Mouse (Mus musculus) liver, adult 2 months (tissue): Measurements from ENCODE around the gene Mogs. TPM values are rescaled to one million over a fixed set of nuclear protein-coding genes. Genes with fewer than 3 reads are reported as not detected.

Source experiments
- DNase-seq: peaks from one replicate; pipeline ENCODE4 v3.0.0-alpha.2; 2011; ENCODE audit warnings: low read depth, low spot score; ENCODE audit errors: extremely low read depth
- H3K27ac ChIP-seq: fragments of 200-500 bp; replicated peaks from 2 replicates; pipeline ENCODE4 v1.5.1; 2012; ENCODE audit warnings: low read depth, mild to moderate bottlenecking, control low read depth, inconsistent platforms, low read length; ENCODE audit not compliant: insufficient read depth
- H3K27me3 ChIP-seq: fragments of 200-500 bp; 2 replicates; pipeline ENCODE4 v1.6.1; 2012; ENCODE audit warnings: mild to moderate bottlenecking, moderate library complexity, low read length, inconsistent platforms; ENCODE audit not compliant: control insufficient read depth, insufficient read depth
- H3K36me3 ChIP-seq: fragments of 200-500 bp; 2 replicates; pipeline ENCODE4 v1.6.1; 2012; ENCODE audit warnings: low read length, inconsistent platforms; ENCODE audit not compliant: control insufficient read depth, insufficient read depth
- H3K4me1 ChIP-seq: fragments of 200-500 bp; 2 replicates; pipeline ENCODE4 v1.6.1; 2011; ENCODE audit warnings: low read length; ENCODE audit not compliant: control insufficient read depth, insufficient read depth
- H3K4me3 ChIP-seq: fragments of 200-500 bp; 2 replicates; pipeline ENCODE4 v1.5.1; 2011; ENCODE audit warnings: low read depth, mild to moderate bottlenecking, control low read depth, low read length, moderate library complexity; ENCODE audit not compliant: insufficient read depth
- H3K79me2 ChIP-seq: fragments of 200-500 bp; 2 replicates; pipeline ENCODE4 v1.6.1; 2012; ENCODE audit warnings: inconsistent platforms, mild to moderate bottlenecking, low read length, moderate library complexity; ENCODE audit not compliant: control insufficient read depth, insufficient read depth
- H3K9ac ChIP-seq: fragments of 200-500 bp; 2 replicates; pipeline ENCODE4 v1.6.1; 2012; ENCODE audit warnings: low read depth, mild to moderate bottlenecking, control low read depth, inconsistent platforms, low read length
- CTCF ChIP-seq: fragments of 200-500 bp; IDR thresholded peaks from 2 replicates; pipeline ENCODE4 v1.5.1; 2011; ENCODE audit warnings: low read depth, low read length, control low read depth
- POLR2A ChIP-seq: fragments of 200-500 bp; IDR thresholded peaks from 2 replicates; pipeline ENCODE4 v1.6.1; 2011; ENCODE audit warnings: low read length, control low read depth; ENCODE audit not compliant: insufficient read depth; ENCODE audit errors: extremely low read depth
- WGBS: fragments of 180-500 bp; shearing (Covaris S2); methylation state at CpG from one replicate; pipeline ENCODE4 v1.1.7; 2018; 5-methylcytosine and 5-hydroxymethylcytosine counted together
- polyA plus RNA-seq: library from polyadenylated mRNA; depleted of rRNA; stranded (reverse); fragments of >200 nt; gene quantifications from 2 replicates; pipeline ENCODE4 v1.2.3, GENCODE M21; 2012
- total RNA-seq: library from RNA; depleted of rRNA; stranded (reverse); fragments of >200 nt; gene quantifications from 2 replicates; pipeline ENCODE4 v1.2.3, GENCODE M21; 2014

Gene Mogs
- total and polyA plus RNA-seq, 2 experiments: 28.2 to 66.1 TPM

- peak; percentile 63 for DNase-seq
Measured at GRCm38 (mm10) chr6:83107566-83108400, 7.5 kb upstream of the Mogs start.

GRCm38 (mm10) chr6:83108762-83109668 lies 6.3 kb upstream of the Mogs start, which contains the start of gene Mrpl53:
Gene Mrpl53, plus strand, starts transcription at chr6:83109040.
- TF ChIP-seq POLR2A: peak; percentile 58; the same call in 1 of the 2 replicates
- no peak for TF ChIP-seq CTCF
- DNase-seq: peak; percentile 67
- H3K36me3 ChIP-seq: no peaks in the 10 kb centered on the region
- H3K27me3 ChIP-seq: no peaks in the 10 kb centered on the region
- peak within 1 kb of the TSS; percentile 97 for H3K9ac ChIP-seq
- WGBS: under 1% methylated on average over 76 of the region's 76 CpGs
- peak within 1 kb of the TSS; percentile 88 for H3K27ac ChIP-seq
- H3K4me3 ChIP-seq: peak within 1 kb of the TSS; percentile 86
- peaks cover 3% of the 10 kb centered on the region; the same call in 1 of the 2 replicates for H3K79me2 ChIP-seq
- H3K4me1 ChIP-seq: peaks cover 17% of the 10 kb centered on the region

More at GRCm38 (mm10) chr6:83107566-83108400, 7.5 kb upstream of the Mogs start:
- no peaks in the 10 kb centered on the region for H3K36me3 ChIP-seq
- no peak overlapping the region for H3K4me3 ChIP-seq
- peaks cover 3% of the 10 kb centered on the region; the same call in 1 of the 2 replicates for H3K79me2 ChIP-seq
- peaks cover 21% of the 10 kb centered on the region for H3K4me1 ChIP-seq
- no peaks in the 10 kb centered on the region for H3K27me3 ChIP-seq
- H3K27ac ChIP-seq: no peak overlapping the region
- WGBS: 48% methylated on average over 13 of the region's 13 CpGs
- peak; percentile 94 for TF ChIP-seq CTCF
- TF ChIP-seq POLR2A: no peak
- H3K9ac ChIP-seq: no peak overlapping the region

GRCm38 (mm10) chr6:83111510-83112136 lies 3.7 kb upstream of the Mogs start:
- TF ChIP-seq CTCF (no peak), POLR2A (no peak)
- H3K79me2 ChIP-seq: peaks cover 7% of the 10 kb centered on the region; the same call in 1 of the 2 replicates
- no peaks in the 10 kb centered on the region for H3K36me3 ChIP-seq
- no peaks in the 10 kb centered on the region for H3K27me3 ChIP-seq
- 91% methylated on average over 4 of the region's 4 CpGs for WGBS
- H3K4me1 ChIP-seq: peaks cover 23% of the 10 kb centered on the region
- H3K27ac ChIP-seq: no peak overlapping the region
- H3K4me3 ChIP-seq: no peak overlapping the region
- DNase-seq: no peak
- H3K9ac ChIP-seq: no peak overlapping the region

GRCm38 (mm10) chr6:83115682-83116372 lies 531 bp downstream of the Mogs start:
- WGBS: 2% methylated on average over 47 of the region's 48 CpGs
- no peak for DNase-seq
- Histone ChIP-seq H3K4me3 (peak overlapping the region; percentile 93), H3K79me2 (peaks cover 4% of the 10 kb centered on the region; the same call in 1 of the 2 replicates), H3K27ac (peak overlapping the region; percentile 32), H3K36me3 (no peaks in the 10 kb centered on the region), H3K9ac (peak overlapping the region; percentile 93), H3K27me3 (no peaks in the 10 kb centered on the region), H3K4me1 (peaks cover 20% of the 10 kb centered on the region)
- TF ChIP-seq POLR2A (no peak), CTCF (no peak)
